Mouse (Mus musculus) large intestine, adult 2 months (tissue): ENCODE results near the gene Snx8. TPM values are rescaled to one million over a fixed set of nuclear protein-coding genes. Genes with fewer than 3 reads are reported as not detected.

ENCODE experiments used
- DNase-seq: peaks from one replicate; pipeline ENCODE4 v3.0.0-alpha.2; 2012; ENCODE audit warnings: low read depth, low spot score
- WGBS: fragments of 180-500 bp; shearing (Covaris S2); methylation state at CpG from one replicate; pipeline ENCODE4 v1.1.7; 2018; 5-methylcytosine and 5-hydroxymethylcytosine counted together
- polyA plus RNA-seq: library from polyadenylated mRNA; depleted of rRNA; stranded (reverse); fragments of >200 nt; gene quantifications from 2 replicates; pipeline ENCODE4 v1.2.3, GENCODE M21; 2012

Snx8 gene
- polyA plus RNA-seq, 1 experiment = 8.9 TPM

- WGBS = 89% methylated on average over 11 of the region's 11 CpGs
- DNase-seq = no peak
Measured at GRCm38 (mm10) chr5:140355934-140356333, 33.1 kb downstream of the Snx8 start.

GRCm38 (mm10) chr5:140352352-140352751, 36.7 kb downstream of the Snx8 start:
- no peak for DNase-seq
- 90% methylated on average over 6 of the region's 6 CpGs for WGBS

- WGBS = 89% methylated on average over 8 of the region's 8 CpGs
Measured at GRCm38 (mm10) chr5:140350731-140351497, 38.1 kb downstream of the Snx8 start.

GRCm38 (mm10) chr5:140349882-140350281, 39.2 kb downstream of the Snx8 start:
- no peak for DNase-seq
- WGBS = 91% methylated on average over 9 of the region's 9 CpGs

More at GRCm38 (mm10) chr5:140350731-140351497, 38.1 kb downstream of the Snx8 start:
- no peak for DNase-seq

GRCm38 (mm10) chr5:140346050-140346449, 43.0 kb downstream of the Snx8 start:
- WGBS = 70% methylated on average over 1 of the region's 1 CpGs
- no peak for DNase-seq

GRCm38 (mm10) chr5:140345244-140345643, 43.8 kb downstream of the Snx8 start:
- 84% methylated on average over 4 of the region's 4 CpGs for WGBS
- no peak for DNase-seq

GRCm38 (mm10) chr5:140342880-140343279, 46.2 kb downstream of the Snx8 start:
- 71% methylated on average over 4 of the region's 4 CpGs for WGBS

GRCm38 (mm10) chr5:140339836-140340235, 49.2 kb downstream of the Snx8 start:
- WGBS = 70% methylated on average over 3 of the region's 3 CpGs
- DNase-seq = no peak

More at GRCm38 (mm10) chr5:140342880-140343279, 46.2 kb downstream of the Snx8 start:
- DNase-seq = no peak

GRCm38 (mm10) chr5:140338779-140339178, 50.3 kb downstream of the Snx8 start:
- DNase-seq = no peak
- WGBS = 93% methylated on average over 4 of the region's 4 CpGs

- DNase-seq = no peak
- 65% methylated on average over 1 of the region's 1 CpGs for WGBS
Measured at GRCm38 (mm10) chr5:140336680-140337079, 52.4 kb downstream of the Snx8 start.

GRCm38 (mm10) chr5:140333631-140334030, 55.4 kb downstream of the Snx8 start:
- DNase-seq = no peak

GRCm38 (mm10) chr5:140332519-140332918, 56.5 kb downstream of the Snx8 start:
- WGBS = 20% methylated on average over 4 of the region's 4 CpGs
- no peak for DNase-seq

More at GRCm38 (mm10) chr5:140333631-140334030, 55.4 kb downstream of the Snx8 start:
- WGBS = 25% methylated on average over 2 of the region's 2 CpGs

GRCm38 (mm10) chr5:140331615-140332512, 57.2 kb downstream of the Snx8 start, which contains the start of gene Mrm2:
Gene Mrm2 (minus strand): TSS chr5:140331898.
- WGBS = 1% methylated on average over 39 of the region's 39 CpGs
- peak; percentile 51 for DNase-seq

- DNase-seq = no peak
- WGBS = 52% methylated on average over 5 of the region's 5 CpGs
Measured at GRCm38 (mm10) chr5:140324058-140324457, 65.0 kb downstream of the Snx8 start.

- whole genome bisulfite sequencing = under 1% methylated on average over 17 of the region's 17 CpGs
- DNase-seq = peak; percentile 28
Measured at GRCm38 (mm10) chr5:140321756-140322575, 67.1 kb downstream of the Snx8 start.

- peak; percentile 94 for DNase-seq
- WGBS = under 1% methylated on average over 60 of the region's 60 CpGs
Measured at GRCm38 (mm10) chr5:140321042-140321755, 67.9 kb downstream of the Snx8 start, which contains the start of the genes Mad1l1 and Nudt1. Gene Mad1l1 (minus strand): TSS chr5:140321552. Gene Nudt1 (plus strand): TSS chr5:140321656.

- WGBS = 49% methylated on average over 3 of the region's 3 CpGs
- no peak for DNase-seq
Measured at GRCm38 (mm10) chr5:140316716-140317115, 72.3 kb downstream of the Snx8 start.

GRCm38 (mm10) chr5:140307602-140308001, 81.5 kb downstream of the Snx8 start:
- DNase-seq = no peak
- 96% methylated on average over 14 of the region's 14 CpGs for WGBS

- 96% methylated on average over 8 of the region's 8 CpGs for WGBS
- no peak for DNase-seq
Measured at GRCm38 (mm10) chr5:140306016-140306415, 83.0 kb downstream of the Snx8 start.
